Mouse (Mus musculus): ENCODE data around the gene Maob. TPM values are rescaled to one million over a fixed set of nuclear protein-coding genes. Genes with fewer than 3 reads are reported as not detected.

The Maob gene
- not detected for total RNA-seq (2023)

DNA sequence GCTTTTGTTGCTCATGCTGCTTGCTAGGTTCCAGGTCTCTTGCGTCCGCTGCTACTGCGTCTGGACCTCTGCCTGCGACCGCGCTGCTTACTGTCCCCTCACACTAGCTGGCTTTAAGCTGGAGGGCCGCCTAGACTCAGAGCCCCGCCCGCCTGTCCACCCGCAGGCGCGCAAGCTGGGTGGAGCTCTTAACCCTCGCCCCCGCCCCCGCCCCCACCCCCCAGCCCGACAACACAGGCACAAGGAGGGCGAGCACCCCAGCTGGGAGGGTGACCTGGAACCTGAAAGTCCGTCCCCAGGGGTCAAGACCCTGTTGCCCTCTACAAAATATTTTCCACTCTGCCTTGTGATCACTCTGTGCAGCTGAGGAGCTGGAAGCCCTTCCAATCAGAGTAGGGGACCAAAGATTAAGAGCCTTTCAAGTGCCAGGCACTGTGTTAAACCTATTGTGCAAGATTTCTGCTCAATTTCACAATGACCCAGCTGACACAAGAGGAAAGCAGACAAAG lies at the start of gene Maob:
TSS of gene Maob (minus strand) at position 106 of the 509 bp plus-strand sequence.

Other genes with a start within 250 kb of the Maob start
- gene Maoa, start 197.7 kb downstream of the Maob start, total RNA-seq (2023), result 0.33 TPM
- not detected for gene Ndp, start 94.4 kb upstream of the Maob start, total RNA-seq (2023)

Measured in CD4-positive naive resting alpha-beta T cell, adult 57 days (primary cell).